Mouse (Mus musculus) testis, adult 2 months (tissue): ENCODE measurements at regions not wholly inside any gene's neighbourhood (a gene's known extent, or its start where the extent isn't known, plus 50 kb on each side); places are given as distances from the start of the nearest gene placed in this dataset.

Experiments used
- CTCF ChIP-seq: fragments of 200-500 bp; IDR thresholded peaks from 2 replicates; pipeline ENCODE4 v1.5.1; 2012; ENCODE audit warnings: low read depth, mild to moderate bottlenecking, inconsistent platforms, low read length, moderate library complexity; ENCODE audit not compliant: control insufficient read depth, insufficient read depth, insufficient replicate concordance
- POLR2A ChIP-seq: fragments of 200-500 bp; IDR thresholded peaks from 2 replicates; pipeline ENCODE4 v1.6.1; 2012; ENCODE audit warnings: low read depth, mild to moderate bottlenecking, inconsistent platforms, low read length, moderate library complexity; ENCODE audit not compliant: control insufficient read depth

GRCm38 (mm10) chr10:38072394-38072793, 749.2 kb downstream of the Rfpl4b start:
- TF ChIP-seq CTCF (no peak), POLR2A (no peak)
